Mouse (Mus musculus) layer of hippocampus, postnatal 10 days (tissue): ENCODE measurements at regions not wholly inside any gene's neighbourhood (a gene's known extent, or its start where the extent isn't known, plus 50 kb on each side); places are given as distances from the start of the nearest gene placed in this dataset.

Experiments
- DNase-seq, 2 experiments: peaks; one replicate each; pipeline ENCODE4 v3.0.0; 2021; ENCODE audit warnings: low spot score in 2 of 2

DNA sequence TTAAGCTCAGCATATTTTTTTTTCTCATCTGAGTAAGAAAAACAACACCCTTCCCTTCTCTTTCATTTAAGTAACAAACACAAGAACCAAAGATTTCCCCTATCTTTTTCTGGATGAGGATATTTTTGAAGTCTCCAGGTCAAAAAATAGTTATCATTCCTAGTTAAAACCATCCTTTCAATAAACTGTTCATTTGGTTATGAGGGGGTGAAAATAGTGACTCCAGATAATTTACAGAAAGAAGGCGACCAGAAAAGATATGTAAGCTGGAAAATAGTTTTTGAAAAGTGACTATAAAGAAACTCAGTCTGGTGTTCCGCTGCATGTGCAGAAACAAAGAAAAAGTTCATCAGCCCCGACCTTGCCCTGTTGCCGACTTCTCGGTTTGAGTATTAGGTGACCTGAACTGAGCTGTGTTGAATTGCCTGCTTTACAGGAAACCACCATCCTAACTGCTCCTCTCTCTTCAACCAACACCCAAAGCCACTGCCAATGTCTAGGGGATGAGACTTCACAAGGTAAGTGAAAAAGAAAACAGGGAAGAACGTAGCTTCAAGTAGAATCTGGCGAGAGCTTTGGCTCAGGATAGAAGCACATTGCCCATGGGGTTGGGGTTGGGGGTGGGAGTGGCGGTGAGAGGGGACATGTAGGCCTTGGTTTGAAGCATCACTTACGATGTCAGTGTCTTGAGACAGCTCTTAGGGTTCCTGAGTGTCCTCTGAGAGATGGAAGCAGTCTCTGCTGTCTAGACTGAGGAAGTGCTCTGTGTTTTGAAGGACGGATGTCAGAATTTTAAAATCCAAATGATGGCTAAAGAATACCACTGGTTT lies 104.6 kb downstream of the Ube2e3 start:
- no peak for DNase-seq

DNA sequence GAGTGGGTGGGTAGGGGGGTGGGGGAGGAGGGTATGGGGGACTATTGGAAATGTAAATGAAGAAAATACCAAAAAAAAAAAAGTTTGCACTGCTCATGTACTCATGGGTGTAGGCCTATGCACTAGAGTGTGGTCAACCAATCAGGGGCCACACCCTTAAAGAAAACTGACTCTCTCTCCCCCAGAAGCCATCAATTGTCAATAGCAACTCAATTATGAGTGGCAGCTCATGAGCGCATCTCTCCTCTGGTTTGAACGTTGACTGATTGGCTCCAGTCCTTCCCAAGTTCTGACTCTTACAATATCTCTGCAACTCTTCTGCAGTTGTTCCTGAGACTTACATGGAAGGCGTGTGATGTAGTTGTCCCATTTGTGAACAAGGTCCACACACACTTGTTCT lies 105.9 kb downstream of the Ube2e3 start:
- DNase-seq = no peak

DNA sequence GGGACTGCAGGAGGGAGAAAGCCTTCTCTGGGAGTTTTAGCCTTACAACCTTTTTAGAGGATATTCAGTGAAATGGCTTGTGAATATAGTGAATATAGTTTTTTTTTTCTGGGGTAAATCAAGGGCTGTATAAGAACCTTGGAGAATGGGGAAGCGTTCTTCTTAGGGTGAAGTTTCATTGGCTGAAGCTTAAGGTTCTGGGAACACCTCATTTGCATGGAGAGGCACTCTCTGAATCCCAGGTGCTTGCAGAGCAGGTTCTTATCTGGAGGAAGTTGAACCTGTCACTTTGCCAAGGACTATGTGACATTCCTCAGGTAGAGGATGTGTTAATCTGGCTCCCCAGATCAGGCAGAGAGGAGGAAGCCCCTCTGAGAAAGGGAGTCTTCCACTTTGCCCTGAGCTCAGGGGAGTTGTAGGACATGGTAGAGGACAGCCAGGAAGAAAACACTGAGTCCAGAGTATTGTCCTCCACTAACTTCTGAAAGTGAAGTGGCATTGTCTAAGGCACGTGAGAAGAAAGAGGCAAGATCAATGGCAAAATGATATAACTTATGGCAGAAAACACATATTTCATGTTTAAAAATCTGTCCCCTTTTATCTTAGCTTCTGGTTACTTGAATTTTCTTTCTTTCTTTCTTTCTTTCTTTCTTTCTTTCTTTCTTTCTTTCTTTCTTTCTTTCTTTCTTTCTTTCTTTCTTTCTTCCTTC lies 106.9 kb downstream of the Ube2e3 start:
- DNase-seq = no peak

- DNase-seq = no peak
Observed at GRCm38 (mm10) chr2:78975393-78975774, 107.5 kb downstream of the Ube2e3 start.

DNA sequence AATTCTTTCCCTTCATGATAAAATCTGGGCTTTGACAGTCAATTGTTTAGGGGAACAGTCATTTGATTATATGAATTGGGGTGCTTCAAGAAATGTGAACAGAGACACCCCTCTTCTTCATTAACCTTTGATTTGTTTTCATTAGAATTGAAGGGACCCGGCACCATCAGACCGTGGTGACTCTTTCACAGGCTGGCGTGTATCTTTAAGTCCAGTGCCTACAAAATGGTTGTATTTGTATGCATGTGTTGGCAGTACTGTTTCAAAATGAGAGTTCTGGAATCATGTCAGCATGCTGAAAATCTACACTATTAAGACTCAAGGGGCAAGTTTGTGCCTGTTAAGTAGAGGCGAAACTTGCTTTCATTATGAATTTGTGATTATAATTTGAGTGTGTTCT lies 108.2 kb downstream of the Ube2e3 start:
- DNase-seq = no peak

DNA sequence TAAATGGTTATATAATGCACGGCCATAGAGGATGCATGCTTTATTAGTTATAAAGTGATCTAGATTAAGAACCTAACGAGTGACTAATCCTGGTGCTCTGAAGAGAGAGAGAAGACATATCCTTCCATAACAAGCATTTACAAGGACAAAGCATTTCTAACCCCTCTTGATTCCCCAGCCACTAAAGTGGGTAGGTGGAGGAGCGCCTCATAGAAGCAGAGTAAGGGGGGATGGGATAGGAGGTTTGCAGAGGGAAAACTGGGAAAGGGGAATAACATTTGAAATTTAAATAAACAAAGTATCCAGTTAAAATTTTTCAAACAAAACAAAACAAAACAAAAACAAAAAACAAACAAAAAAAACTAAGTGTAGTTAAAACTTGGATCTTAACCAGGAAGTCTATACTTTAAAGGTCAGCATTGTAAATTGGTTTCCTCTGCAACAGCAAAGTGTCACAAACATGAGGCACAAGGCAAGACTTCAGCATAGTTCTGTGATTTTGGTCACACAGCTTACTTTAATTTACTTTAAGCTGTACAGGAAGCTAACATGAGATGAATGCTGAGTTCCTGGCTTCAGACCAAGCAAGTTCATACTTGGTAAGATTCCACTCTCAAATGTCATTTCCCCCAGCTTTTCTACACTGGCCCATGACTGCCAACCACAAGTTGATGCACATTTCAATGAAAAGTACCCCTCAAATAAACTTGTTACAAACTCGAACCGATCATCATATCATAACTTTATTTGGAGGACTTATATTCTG lies 109.9 kb downstream of the Ube2e3 start:
- DNase-seq = no peak

DNA sequence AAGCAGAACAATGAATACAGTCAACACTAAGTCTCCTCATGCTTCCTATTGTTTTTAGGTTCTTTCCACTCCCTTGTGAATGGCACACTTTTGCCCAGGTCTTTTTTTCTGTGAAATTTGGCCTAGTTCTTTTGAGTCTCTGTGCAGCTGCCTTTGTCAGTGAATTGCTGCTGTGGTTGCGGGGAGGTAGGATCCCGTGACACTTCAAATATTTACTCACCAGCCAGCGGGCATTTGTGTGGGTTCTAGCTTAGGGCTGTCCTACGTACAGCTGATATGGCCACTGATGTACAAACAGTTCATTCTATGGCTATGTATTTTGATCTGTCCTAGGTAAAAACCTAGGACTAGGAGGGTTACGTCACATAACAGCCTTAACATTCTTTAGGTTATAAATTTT lies 112.1 kb downstream of the Ube2e3 start:
- DNase-seq = no peak

DNA sequence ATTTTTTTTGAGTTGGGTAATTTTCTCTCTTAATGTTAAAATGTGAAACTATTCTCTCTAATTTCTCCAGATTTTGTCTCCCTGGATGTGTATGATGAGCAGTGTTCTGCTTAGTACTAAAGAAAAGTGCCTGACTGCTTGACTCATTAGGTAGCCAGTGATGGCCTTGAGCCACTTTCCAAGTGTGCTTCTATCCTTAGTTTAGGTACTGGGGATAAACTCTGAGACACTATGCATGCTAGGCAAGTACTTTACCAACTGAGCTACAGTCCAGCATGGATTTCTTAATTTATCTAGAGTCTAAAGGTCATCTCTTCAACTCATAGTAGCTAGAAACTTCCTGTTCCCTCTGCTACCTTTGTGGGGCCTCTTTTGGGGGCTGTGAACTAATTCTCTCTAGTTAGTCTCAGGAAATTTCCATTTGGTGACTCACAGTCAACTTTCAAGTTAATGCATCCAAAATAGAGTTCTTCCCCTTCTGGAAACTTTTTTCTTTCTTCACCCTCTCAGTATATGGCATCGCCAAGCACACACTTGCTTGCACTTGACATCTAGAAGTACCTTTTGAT lies 112.8 kb downstream of the Ube2e3 start:
- no peak for DNase-seq

GRCm38 (mm10) chr2:78983347-78983746 lies 115.4 kb downstream of the Ube2e3 start:
- no peak for DNase-seq

DNA sequence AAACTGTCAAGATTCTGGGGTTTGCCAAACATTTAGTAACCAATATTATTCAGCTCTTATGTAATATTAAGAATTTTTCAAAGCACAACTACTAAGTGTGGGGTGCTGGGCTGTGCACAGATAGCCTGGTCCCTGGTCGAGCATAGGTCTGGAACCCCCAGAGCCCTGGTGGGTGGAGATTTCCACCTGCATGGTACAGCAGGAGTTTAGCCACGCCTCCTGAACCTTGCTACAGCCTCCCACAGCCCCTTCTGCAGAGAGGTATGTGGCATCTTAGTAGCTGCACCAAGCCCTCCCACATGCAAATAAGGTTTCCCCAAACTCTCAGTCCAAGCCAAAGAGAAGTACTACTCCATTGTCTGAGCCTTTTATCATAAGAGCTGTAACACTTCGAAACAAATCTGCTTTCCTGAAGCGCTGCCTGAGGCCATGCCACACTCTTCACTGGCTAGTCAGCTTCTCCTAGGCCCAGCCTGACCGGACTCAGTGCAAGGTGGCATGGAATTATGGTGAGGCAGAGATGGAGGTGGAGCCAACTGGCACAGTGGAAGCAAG lies 116.1 kb downstream of the Ube2e3 start:
- no peak for DNase-seq

GRCm38 (mm10) chr2:78986984-78987383 lies 119.1 kb downstream of the Ube2e3 start:
- DNase-seq = no peak

GRCm38 (mm10) chr2:78987388-78987787 lies 119.5 kb downstream of the Ube2e3 start:
- no peak for DNase-seq

DNA sequence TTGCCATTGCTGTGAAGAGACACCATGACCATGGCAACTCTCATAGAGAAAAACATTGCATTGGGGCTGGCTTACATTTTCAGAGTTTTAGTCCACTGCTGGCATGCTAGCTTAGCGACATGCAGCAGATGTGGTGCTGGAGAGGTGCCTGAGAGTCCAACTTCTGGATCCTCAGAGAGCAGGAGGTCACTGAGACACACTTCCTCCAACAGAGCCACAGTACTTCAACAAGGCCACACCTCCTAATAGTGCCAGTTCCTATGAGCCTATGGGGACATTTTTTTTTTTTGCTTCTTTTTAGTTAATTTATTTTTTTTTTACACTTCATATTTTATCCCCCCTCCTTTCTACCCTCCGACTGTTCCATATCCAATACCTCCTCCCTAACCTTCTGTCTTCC lies 120.3 kb downstream of the Ube2e3 start:
- DNase-seq = no peak

DNA sequence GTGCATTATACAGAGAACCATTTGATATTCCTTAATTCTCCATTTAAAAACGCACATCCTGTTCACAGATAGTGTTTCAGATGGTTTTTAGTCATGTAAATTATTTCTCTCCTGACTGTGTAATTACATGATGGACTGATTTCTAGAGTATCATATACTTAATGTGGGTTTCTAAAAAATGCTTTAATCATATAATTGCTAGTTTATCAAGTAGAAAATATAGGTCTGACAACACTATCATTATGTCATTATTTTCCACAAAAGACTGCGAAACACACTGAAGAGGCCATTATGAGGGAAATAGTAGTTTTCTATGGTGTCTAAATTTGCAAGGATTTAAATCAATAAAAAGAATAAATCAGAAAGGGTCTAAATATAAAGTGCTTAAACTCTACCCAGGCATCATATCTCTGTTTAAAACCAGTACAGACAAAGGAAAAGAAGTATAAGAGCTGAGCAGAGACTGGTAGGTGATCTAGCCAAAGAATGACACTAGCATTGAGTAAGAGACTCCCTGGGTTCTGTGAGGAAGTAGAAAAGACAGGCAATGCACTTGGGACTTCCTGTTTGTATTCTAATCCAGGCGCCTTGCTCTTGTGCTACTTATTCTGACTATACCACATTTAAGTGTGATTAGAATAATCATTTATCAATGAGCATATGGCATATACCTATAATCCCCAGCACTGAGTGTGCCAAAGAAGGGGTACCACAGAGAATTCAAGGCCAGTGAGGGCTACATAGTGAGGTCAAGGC lies 127.1 kb downstream of the Ube2e3 start:
- no peak for DNase-seq

DNA sequence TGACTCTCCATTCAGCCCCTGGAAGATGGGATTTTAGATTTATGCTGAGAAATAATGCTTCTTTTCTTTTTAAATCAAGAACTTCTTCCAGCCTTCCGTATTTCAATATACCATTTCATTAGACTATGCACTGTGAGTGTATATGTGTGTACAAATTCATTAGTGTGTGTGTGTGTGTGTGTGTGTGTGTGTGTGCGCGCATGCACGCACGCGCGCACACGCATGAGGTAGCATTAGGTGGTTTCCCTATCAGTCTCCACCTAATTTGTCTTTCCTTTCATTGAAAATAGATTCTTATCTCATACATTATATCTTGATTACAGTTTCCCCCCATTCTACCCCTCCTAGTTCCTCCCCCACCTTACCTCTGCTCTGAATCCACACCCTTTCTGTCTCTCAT lies 130.7 kb downstream of the Ube2e3 start:
- no peak for DNase-seq

GRCm38 (mm10) chr2:78999410-78999809 lies 131.5 kb downstream of the Ube2e3 start:
- DNase-seq = no peak

GRCm38 (mm10) chr2:79004862-79005261 lies 136.9 kb downstream of the Ube2e3 start:
- no peak for DNase-seq

DNA sequence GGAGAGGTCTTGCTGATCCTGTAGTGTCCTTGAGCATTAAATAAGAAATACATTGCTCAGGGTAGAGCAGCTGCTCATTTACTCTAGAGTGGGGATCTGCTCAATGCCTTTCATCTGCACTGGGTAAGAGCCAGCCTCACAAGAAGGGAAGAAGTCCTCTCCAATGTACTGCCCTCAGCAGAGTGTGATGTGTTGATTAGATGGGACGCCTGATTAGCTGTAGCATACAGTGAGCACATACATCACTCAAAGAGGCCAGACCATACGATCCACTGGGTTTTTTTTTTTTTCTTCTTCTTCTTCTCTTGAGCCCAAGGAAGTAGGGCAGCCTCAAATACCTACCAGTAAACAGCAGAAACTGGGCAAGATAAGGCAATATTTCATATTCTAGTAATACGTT lies 140.7 kb downstream of the Ube2e3 start:
- DNase-seq = no peak

GRCm38 (mm10) chr2:79009791-79010190 lies 141.9 kb downstream of the Ube2e3 start:
- DNase-seq = no peak

DNA sequence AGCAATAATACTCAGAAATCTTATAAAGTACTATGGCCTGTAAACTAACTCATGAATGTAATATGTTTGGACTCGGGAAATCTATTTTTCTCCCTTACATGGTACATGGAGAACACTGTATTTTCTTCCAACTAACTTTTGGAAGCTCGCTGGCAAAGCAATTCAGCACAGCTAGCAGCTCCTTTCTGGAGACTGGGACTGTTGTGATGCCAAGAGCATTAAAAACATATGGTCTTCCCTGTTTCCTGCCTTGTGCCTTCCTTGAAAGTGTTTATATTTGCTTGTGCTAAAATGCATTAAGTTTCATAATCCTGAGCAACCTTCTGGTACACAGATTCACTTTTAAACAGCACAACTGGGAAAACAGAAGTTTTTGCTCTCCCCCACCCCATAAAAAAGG lies 142.3 kb downstream of the Ube2e3 start:
- DNase-seq = no peak
